Mouse (Mus musculus): Measurements from ENCODE around the gene Eapp. TPM values are rescaled to one million over a fixed set of nuclear protein-coding genes. Genes with fewer than 3 reads are reported as not detected.
"Not testable (repeated sequence)": the region's sequence is repeated elsewhere in the genome, so short reads cannot be mapped to it uniquely, and the experiment has no call there.

The Eapp gene
- polyA plus RNA-seq, 1 experiment from 2014 or later = 45.7 TPM

DNA sequence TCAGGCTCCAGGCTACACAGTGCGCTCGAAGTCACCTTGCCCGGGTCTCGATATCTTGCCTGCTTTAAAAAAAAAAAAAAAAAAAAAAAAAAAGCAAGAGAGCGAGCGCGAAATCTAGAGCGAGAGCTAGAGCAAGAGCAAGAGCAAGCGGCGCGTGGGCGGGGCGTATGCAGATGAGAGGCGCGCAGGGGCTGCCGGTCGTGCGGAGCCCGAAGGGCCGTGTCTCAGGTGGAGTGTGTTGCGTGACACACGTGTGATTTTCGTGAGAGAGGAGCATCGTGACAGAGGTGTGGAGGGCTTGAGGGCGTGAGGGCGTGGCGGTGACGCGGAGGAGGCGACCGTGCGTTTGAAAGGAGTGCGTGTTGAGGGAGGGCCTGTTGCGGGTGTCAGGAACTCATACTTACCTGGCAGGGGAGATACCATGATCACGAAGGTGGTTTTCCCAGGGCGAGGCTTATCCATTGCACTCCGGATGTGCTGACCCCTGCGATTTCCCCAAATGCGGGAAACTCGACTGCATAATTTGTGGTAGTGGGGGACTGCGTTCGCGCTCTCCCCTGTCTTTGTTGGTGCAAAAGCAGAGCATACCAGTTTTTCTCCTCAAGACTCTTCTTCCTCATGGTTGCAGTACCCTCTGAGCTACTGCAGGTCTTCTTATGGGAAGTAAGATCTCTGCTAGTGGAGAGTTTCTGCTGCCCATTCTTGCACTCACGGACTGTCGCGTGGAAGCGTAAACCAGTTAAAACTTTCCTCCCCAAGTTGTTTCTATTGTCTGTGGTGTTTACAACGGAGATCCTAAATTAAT, 18.3 kb upstream of the Eapp start:
- ATAC-seq (replicated peaks; ENCODE audit: extremely low read depth, insufficient read depth, low FRiP score) = peak; percentile 42
- not testable (repeated sequence) for H3K36me3 ChIP-seq (ENCODE audit: control insufficient read depth, insufficient read depth); H3K4me1 ChIP-seq (ENCODE audit: control insufficient read depth, insufficient read depth, low read length); H3K27me3 ChIP-seq (ENCODE audit: control insufficient read depth, insufficient read depth, low read length); H3K9me3 ChIP-seq (replicated peaks; ENCODE audit: control insufficient read depth, low read length); H3K4me2 ChIP-seq (ENCODE audit: low read depth, low read length); H3K27ac ChIP-seq (ENCODE audit: low read length); H3K4me3 ChIP-seq (ENCODE audit: low read length); H3K9ac ChIP-seq (ENCODE audit: low read length)
- 0% methylated on average over 4 of the region's 48 CpGs for WGBS

DNA sequence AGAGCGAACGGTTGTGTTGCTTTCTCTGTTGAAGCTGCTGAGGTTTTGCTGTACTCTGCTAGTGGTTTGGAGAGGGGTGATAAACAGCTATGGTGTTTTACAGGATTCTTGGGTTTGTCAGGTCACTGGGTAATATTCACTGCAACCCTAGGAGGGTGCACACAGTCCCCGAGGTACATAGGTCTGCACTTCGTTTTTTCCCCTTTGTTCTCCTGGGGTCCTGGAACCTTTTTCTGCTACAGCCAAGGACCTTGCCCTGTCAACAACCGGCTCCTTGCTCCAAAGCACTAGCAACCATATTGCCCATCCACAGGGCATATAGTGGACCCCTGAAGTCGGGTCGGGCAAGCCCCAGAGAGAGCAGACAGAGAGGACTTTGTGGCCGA, 14.8 kb upstream of the Eapp start:
- ATAC-seq (replicated peaks; ENCODE audit: extremely low read depth, insufficient read depth, low FRiP score) = peak; percentile 77
- H3K4me2 ChIP-seq (ENCODE audit: low read depth, low read length); H3K9ac ChIP-seq (ENCODE audit: low read length); H3K36me3 ChIP-seq (ENCODE audit: control insufficient read depth, insufficient read depth); H3K4me1 ChIP-seq (ENCODE audit: control insufficient read depth, insufficient read depth, low read length); H3K27me3 ChIP-seq (ENCODE audit: control insufficient read depth, insufficient read depth, low read length); H3K9me3 ChIP-seq (replicated peaks; ENCODE audit: control insufficient read depth, low read length); H3K27ac ChIP-seq (ENCODE audit: low read length); H3K4me3 ChIP-seq (ENCODE audit: low read length): not testable (repeated sequence)
- 0% methylated on average over 3 of the region's 8 CpGs for WGBS

DNA sequence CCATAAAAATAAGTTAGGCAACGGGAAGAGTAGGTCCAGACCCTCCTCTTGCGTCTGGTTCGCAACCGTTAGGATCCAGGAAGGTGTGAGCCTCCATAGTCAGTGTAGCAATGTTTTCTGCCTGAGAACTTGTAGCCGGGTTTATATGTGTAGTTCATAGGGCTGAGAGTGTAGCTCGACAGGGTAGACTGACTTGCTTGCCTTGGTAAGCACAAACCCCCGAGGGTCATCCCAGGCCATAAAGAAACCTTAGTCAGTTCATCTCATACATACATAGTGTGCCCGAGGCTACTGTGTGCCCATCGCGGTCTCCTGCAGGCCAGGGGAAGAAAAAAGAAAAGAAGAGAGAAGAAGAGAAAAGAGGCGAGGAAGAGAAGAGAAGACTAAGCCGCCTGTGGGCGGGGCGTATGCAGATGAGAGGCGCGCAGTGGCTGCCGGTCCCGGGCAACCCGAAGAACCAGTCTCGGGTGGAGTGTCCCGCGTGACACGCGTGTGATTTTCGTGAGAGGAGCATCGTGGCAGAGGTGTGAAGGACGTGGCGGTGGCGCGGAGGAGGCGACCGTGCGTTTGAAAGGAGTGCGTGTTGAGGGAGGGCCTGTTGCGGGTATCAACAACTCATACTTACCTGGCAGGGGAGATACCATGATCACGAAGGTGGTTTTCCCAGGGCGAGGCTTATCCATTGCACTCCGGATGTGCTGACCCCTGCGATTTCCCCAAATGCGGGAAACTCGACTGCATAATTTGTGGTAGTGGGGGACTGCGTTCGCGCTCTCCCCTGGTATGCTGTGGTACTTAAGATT, 14.2 kb upstream of the Eapp start:
- not testable (repeated sequence) for H3K9me3 ChIP-seq (replicated peaks; ENCODE audit: control insufficient read depth, low read length); H3K4me3 ChIP-seq (ENCODE audit: low read length)

DNA sequence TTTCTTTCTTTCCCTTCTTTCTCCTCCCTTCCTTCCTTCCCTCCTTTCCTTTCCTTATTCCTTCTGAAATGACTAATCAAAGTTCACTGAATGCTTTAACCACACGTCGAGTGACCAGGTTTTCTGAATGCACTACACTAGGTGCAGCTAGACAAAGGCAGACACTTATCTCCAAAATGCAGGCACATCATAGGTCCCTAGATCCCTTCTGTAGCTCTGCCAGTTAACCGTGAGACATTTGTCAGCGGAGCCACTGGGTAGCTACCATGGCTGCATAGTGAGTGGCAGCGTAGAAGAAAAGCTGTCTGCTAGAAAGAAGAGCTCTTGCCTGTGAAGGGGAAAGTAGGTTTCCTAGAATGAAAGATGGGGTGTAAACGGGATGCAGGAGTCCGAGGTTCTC, 3.7 kb upstream of the Eapp start:
- H3K27me3 ChIP-seq (ENCODE audit: control insufficient read depth, insufficient read depth, low read length) = no peaks in the 10 kb centered on the region
- 60% methylated on average over 7 of the region's 7 CpGs for WGBS
- H3K4me3 ChIP-seq (ENCODE audit: low read length) = no peak overlapping the region
- H3K4me1 ChIP-seq (ENCODE audit: control insufficient read depth, insufficient read depth, low read length) = peaks cover 4% of the 10 kb centered on the region
- H3K36me3 ChIP-seq (ENCODE audit: control insufficient read depth, insufficient read depth) = no peaks in the 10 kb centered on the region
- no peaks in the 10 kb centered on the region for H3K9me3 ChIP-seq (replicated peaks; ENCODE audit: control insufficient read depth, low read length)
- no peak overlapping the region for H3K27ac ChIP-seq (ENCODE audit: low read length)
- H3K9ac ChIP-seq (ENCODE audit: low read length) = no peak overlapping the region; the same call in 1 of the 2 replicates
- no peak for ATAC-seq (replicated peaks; ENCODE audit: extremely low read depth, insufficient read depth, low FRiP score)
- H3K4me2 ChIP-seq (ENCODE audit: low read depth, low read length) = no peak overlapping the region

More for the DNA sequence above, 14.2 kb upstream of the Eapp start:
- not testable (repeated sequence) for H3K27ac ChIP-seq (ENCODE audit: low read length); H3K36me3 ChIP-seq (ENCODE audit: control insufficient read depth, insufficient read depth); H3K4me1 ChIP-seq (ENCODE audit: control insufficient read depth, insufficient read depth, low read length); H3K27me3 ChIP-seq (ENCODE audit: control insufficient read depth, insufficient read depth, low read length); H3K9ac ChIP-seq (ENCODE audit: low read length)
- H3K4me2 ChIP-seq (ENCODE audit: low read depth, low read length) = 0 out of 2 replicates have a peak overlapping the region, but pooled peaks have one; percentile 28
- WGBS = 0% methylated on average over 8 of the region's 44 CpGs
- ATAC-seq (replicated peaks; ENCODE audit: extremely low read depth, insufficient read depth, low FRiP score) = peak; percentile 47

DNA sequence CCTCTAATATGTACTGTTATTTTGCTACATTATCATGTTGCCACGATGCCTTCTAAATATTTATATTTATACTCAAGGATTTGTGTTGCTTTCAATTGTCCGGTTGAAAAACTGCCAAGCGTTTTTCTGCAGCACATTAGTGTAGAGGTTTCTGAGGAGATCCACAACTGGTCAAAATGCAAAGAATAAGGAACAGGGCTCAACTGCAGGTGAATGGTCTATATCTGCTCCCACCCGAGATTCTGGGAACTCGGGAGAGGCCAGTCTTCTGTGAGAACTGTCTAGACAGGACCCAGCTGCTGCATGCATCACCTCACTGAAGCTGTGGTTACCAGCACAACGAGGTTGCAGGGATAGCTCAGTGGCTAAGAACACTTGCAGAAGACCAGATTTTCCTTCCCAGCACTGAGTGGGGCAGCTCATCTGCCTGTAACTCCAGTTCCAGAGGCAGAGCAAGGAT, 2.1 kb upstream of the Eapp start:
- Histone ChIP-seq H3K27me3 (ENCODE audit: control insufficient read depth, insufficient read depth, low read length) (no peaks in the 10 kb centered on the region), H3K4me3 (ENCODE audit: low read length) (no peak overlapping the region), H3K4me1 (ENCODE audit: control insufficient read depth, insufficient read depth, low read length) (peaks cover 4% of the 10 kb centered on the region), H3K27ac (ENCODE audit: low read length) (no peak overlapping the region; the same call in 1 of the 2 replicates), H3K9me3 (replicated peaks; ENCODE audit: control insufficient read depth, low read length) (no peaks in the 10 kb centered on the region), H3K36me3 (ENCODE audit: control insufficient read depth, insufficient read depth) (no peaks in the 10 kb centered on the region), H3K9ac (ENCODE audit: low read length) (no peak overlapping the region), H3K4me2 (ENCODE audit: low read depth, low read length) (no peak overlapping the region)
- ATAC-seq (replicated peaks; ENCODE audit: extremely low read depth, insufficient read depth, low FRiP score) = no peak
- 46% methylated on average over 6 of the region's 6 CpGs for WGBS

DNA sequence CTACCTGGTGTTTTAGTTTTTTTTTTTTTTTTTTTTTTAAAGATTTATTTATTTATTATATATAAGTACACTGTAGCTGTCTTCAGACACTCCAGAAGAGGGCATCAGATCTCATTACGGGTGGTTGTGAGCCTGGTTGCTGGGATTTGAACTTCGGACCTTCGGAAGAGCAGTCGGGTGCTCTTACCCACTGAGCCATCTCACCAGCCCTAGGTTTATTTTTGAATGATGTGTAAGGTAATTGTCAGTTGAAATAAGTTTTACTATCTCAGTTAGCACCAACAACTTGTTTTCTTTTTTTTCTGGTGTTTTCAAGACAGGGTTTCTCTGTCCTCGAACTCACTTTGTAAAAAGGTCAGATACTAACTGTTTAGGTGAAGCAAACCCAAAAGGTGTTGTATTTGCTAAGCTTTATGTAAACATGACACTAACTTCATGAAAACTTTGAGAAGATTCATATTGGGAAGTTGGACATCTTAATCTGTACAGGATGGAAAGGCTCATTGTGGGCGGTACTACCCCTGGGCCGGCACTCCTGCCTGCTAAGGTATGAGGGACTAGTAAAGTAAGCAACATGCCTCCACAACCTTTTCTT, 1.4 kb upstream of the Eapp start:
- Histone ChIP-seq H3K9ac (ENCODE audit: low read length) (no peak overlapping the region), H3K4me2 (ENCODE audit: low read depth, low read length) (no peak overlapping the region), H3K27ac (ENCODE audit: low read length) (peak overlapping the region; percentile 30), H3K4me3 (ENCODE audit: low read length) (no peak overlapping the region), H3K27me3 (ENCODE audit: control insufficient read depth, insufficient read depth, low read length) (no peaks in the 10 kb centered on the region), H3K9me3 (replicated peaks; ENCODE audit: control insufficient read depth, low read length) (no peaks in the 10 kb centered on the region), H3K36me3 (ENCODE audit: control insufficient read depth, insufficient read depth) (peaks cover 3% of the 10 kb centered on the region), H3K4me1 (ENCODE audit: control insufficient read depth, insufficient read depth, low read length) (peaks cover 4% of the 10 kb centered on the region)
- WGBS = 5% methylated on average over 7 of the region's 7 CpGs
- ATAC-seq (replicated peaks; ENCODE audit: extremely low read depth, insufficient read depth, low FRiP score) = peak; percentile 34

DNA sequence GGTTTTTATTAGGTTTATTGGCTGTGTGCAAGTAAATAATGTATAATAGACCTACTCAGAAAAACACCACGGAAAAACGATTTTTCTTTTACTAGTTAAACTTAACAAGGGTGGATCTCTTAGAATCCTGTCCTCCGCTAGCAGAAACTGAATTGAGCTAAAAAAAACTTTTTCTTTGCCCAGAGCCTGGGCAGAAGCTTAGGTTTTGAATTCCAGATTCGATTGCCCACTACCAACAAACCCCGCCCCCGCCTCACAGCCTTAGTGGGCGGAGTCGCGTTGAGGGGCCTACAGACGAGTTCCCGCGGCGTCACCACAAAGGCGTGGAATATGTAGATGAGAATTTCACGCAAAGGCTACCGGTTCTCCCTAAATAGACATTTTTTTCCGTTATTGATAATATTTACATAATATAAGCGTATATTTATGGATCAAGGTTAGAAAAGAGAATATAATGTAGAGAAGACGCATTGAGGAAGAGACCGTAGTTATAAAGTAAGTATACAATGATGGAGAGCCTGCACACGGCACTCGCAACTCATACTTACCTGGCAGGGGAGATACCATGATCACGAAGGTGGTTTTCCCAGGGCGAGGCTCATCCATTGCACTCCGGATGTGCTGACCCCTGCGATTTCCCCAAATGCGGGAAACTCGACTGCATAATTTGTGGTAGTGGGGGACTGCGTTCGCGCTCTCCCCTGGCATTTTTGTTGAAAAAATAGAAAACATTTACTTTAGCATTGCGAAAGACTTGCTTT, 725 bp upstream of the Eapp start:
- Histone ChIP-seq H3K4me2 (ENCODE audit: low read depth, low read length) (peak overlapping the region; percentile 95), H3K9ac (ENCODE audit: low read length) (peak overlapping the region; percentile 90), H3K9me3 (replicated peaks; ENCODE audit: control insufficient read depth, low read length) (no peaks in the 10 kb centered on the region), H3K27me3 (ENCODE audit: control insufficient read depth, insufficient read depth, low read length) (no peaks in the 10 kb centered on the region), H3K4me3 (ENCODE audit: low read length) (peak overlapping the region; percentile 78), H3K36me3 (ENCODE audit: control insufficient read depth, insufficient read depth) (peaks cover 5% of the 10 kb centered on the region), H3K27ac (ENCODE audit: low read length) (peak overlapping the region; percentile 98), H3K4me1 (ENCODE audit: control insufficient read depth, insufficient read depth, low read length) (peaks cover 4% of the 10 kb centered on the region)
- WGBS = under 1% methylated on average over 32 of the region's 32 CpGs
- ATAC-seq (replicated peaks; ENCODE audit: extremely low read depth, insufficient read depth, low FRiP score) = peak; percentile 88

DNA sequence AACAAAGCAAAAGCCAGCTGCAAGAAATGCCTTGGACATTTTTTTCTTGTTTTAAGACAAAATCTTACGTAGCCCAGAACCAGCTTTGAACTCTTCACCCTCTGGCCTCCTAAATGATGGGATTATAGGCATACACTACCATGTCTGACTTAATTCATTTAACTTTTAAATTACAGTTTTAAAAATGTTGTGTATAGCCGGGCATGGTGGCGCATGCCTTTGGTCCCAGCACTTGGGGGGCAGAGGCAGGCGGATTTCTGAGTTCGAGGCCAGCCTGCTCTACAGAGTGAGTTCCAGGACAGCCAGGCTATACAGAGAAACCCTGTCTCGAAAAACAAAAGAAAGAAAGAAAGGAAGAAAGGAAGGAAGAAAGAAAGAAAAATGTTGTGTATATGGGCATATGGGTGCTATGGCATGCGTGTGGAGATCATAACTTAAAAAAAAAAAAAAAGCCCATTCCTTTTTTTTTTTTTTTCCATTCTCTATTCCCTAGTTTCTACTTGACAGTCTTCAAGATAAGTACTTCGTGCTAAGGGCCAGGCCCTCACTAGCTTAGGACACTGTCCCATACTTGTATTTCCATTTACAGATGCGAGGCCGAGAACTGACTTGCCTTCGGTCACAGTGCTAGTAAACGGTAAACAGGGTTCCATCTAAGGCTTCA, 718 bp downstream of the Eapp start:
- H3K4me2 ChIP-seq (ENCODE audit: low read depth, low read length) = peak overlapping the region; percentile 95
- WGBS = 37% methylated on average over 12 of the region's 12 CpGs
- peak overlapping the region; percentile 98 for H3K27ac ChIP-seq (ENCODE audit: low read length)
- H3K36me3 ChIP-seq (ENCODE audit: control insufficient read depth, insufficient read depth) = peaks cover 7% of the 10 kb centered on the region
- no peak for ATAC-seq (replicated peaks; ENCODE audit: extremely low read depth, insufficient read depth, low FRiP score)
- peak overlapping the region; percentile 90 for H3K9ac ChIP-seq (ENCODE audit: low read length)
- peak overlapping the region; percentile 78 for H3K4me3 ChIP-seq (ENCODE audit: low read length)
- H3K27me3 ChIP-seq (ENCODE audit: control insufficient read depth, insufficient read depth, low read length) = no peaks in the 10 kb centered on the region
- H3K9me3 ChIP-seq (replicated peaks; ENCODE audit: control insufficient read depth, low read length) = no peaks in the 10 kb centered on the region
- peaks cover 4% of the 10 kb centered on the region for H3K4me1 ChIP-seq (ENCODE audit: control insufficient read depth, insufficient read depth, low read length)
